Comparison of ENCODE assay signal across 8 mouse cellular contexts in the genomic region with DNA sequence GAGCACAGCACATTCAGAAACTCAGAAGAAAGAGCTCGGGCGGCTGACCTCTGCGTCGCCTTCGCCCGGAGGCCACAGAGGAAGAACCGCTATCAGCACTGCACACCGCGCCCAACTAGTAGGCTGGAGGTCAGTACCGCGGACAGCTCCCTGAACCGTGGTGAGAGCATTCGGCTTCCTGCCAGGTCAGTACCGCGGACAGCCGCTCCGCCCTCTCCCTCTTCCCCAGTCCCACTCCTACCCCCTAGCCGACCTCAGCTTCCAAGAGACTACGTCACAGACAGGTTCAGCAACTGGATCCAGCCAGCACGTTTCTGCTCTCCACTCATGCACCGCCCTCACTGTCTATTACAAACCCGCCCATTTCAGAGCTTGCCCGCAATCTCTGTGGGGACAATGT. TPM values are rescaled to one million over a fixed set of nuclear protein-coding genes. Genes with fewer than 3 reads are reported as not detected.
A peak's percentile ranks its signal among the peaks of the same experiment; 100 is the strongest.
DNase-seq lines count a peak whose midpoint lies in the region; ATAC-seq and TF ChIP-seq lines count a peak whose summit lies in the region.
"Had no signal": no experiment of that assay in that cellular context is flagged by ENCODE, and none has a peak within 500 bp of the region (broad histone marks: within the 10 kb centered on the region; RNA-seq: fewer than 3 reads in every experiment).

No protein-coding gene starts in this region.

- peaks cover 4% of the 10 kb centered on the region for H3K4me1 ChIP-seq in hindbrain, postnatal 0 days (ENCODE audit: insufficient read depth, low read length)

- H3K27me3 ChIP-seq in hindbrain, postnatal 0 days (ENCODE audit: insufficient read depth, low read length): peaks cover 64% of the 10 kb centered on the region

- peak; percentile 74 for ATAC-seq in hindbrain, postnatal 0 days

- no peak overlapping the region for H3K27ac ChIP-seq in hindbrain, postnatal 0 days

- no peaks in the 10 kb centered on the region for H3K9me3 ChIP-seq in hindbrain, postnatal 0 days (ENCODE audit: low read length)

- no peaks in the 10 kb centered on the region for H3K36me3 ChIP-seq in hindbrain, postnatal 0 days (ENCODE audit: insufficient read depth, low read length)

- no peak overlapping the region for H3K9ac ChIP-seq in hindbrain, postnatal 0 days (replicated peaks; ENCODE audit: low read length)

- H3K4me3 ChIP-seq in hindbrain, postnatal 0 days (ENCODE audit: low read length): no peak overlapping the region

- 4% methylated on average over 19 of the region's 23 CpGs for WGBS in hindbrain, postnatal 0 days

- no peak overlapping the region for H3K4me2 ChIP-seq in hindbrain, postnatal 0 days (ENCODE audit: low read depth, low read length)

- TF ChIP-seq CTCF in hindbrain, postnatal 0 days (IDR thresholded peaks at IDR 0.05; ENCODE audit: low read depth): no peak

- DNase-seq in MEL-GATA-1-ER (ENCODE audit: extremely low read depth, low read depth): peak; percentile 63
- DNase-seq in adrenal gland, postnatal 10 days: peak; percentile 98
- peak; percentile 49 to 52 for DNase-seq in frontal cortex, postnatal 25 days (ENCODE audit: low spot score in 2 of 2)
- peak; percentile 80 for DNase-seq in hindbrain, postnatal 0 days (ENCODE audit: low spot score)
- DNase-seq in left cerebral cortex, adult 18-20 months (ENCODE audit: low spot score in 2 of 2): peak; percentile 27 to 58
- peak; percentile 92 to 94 for DNase-seq in lung, postnatal 4 days
- peak; percentile 65 to 68 for DNase-seq in spleen, postnatal 36 days (ENCODE audit: low spot score in 2 of 2)

RNA-seq across cellular contexts. Expression of gene Nkx1-1, which starts 4.4 kb away (rescaled TPM):
- not detected for total RNA-seq in adrenal gland, postnatal 10 days (2021)
- total RNA-seq in hindbrain, postnatal 0 days (2014; rRNA removed): 6.5 and 7.8 TPM in 2 replicates
- 0.35 and 0.39 TPM in 2 replicates for polyA plus RNA-seq in hindbrain, postnatal 0 days (2015; fragmentation: Nextera tagmentation; extraction: Ambion mirVana)
- total RNA-seq in left cerebral cortex, adult 18-20 months (2021): not detected
- polyA plus RNA-seq: small intestine, adult 2 months had no signal

RNA-seq across cellular contexts. Expression of gene Uvssa, which starts 59.9 kb away (rescaled TPM):
- 10 to 100 TPM in 1 of 2 experiments, 1 to 10 TPM in 1; 8.1 to 14.0 TPM for total RNA-seq in adrenal gland, postnatal 10 days (2021)
- 7.7 and 8.7 TPM in 2 replicates for total RNA-seq in hindbrain, postnatal 0 days (2014; rRNA removed)
- polyA plus RNA-seq in hindbrain, postnatal 0 days (2015; fragmentation: Nextera tagmentation; extraction: Ambion mirVana): 8.1 and 8.5 TPM in 2 replicates
- total RNA-seq in left cerebral cortex, adult 18-20 months (2021): 1 to 10 TPM; 5.6 to 5.9 TPM

Comparison
In these comparisons a context has a peak if more than half of its experiments do, and no peak if none do; other contexts are left out.
1. DNase-seq: peak in every context shown above with its lines; median percentile 98 in adrenal gland, postnatal 10 days; 93 in lung, postnatal 4 days; 80 in hindbrain, postnatal 0 days; 66 in spleen, postnatal 36 days; 63 in MEL-GATA-1-ER; 50 in frontal cortex, postnatal 25 days; 42 in left cerebral cortex, adult 18-20 months.